Mouse (Mus musculus) MEL-GATA-1-ER (cell line): ENCODE measurements at regions not wholly inside any gene's neighbourhood (a gene's known extent, or its start where the extent isn't known, plus 50 kb on each side); places are given as distances from the start of the nearest gene placed in this dataset.

Source experiments
- DNase-seq: peaks from one replicate; pipeline ENCODE4 v3.0.0-alpha.2; 2012; ENCODE audit warnings: low read depth; ENCODE audit errors: extremely low read depth

- DNase-seq, result peak; percentile 27
These were observed 368.4 kb upstream of the Pcdh17 start for GRCm38 (mm10) chr14:84074984-84075383.
